Mouse (Mus musculus): ENCODE data around the gene Slc4a10. TPM values are rescaled to one million over a fixed set of nuclear protein-coding genes. Genes with fewer than 3 reads are reported as not detected.

Gene Slc4a10
- polyA plus RNA-seq, 1 experiment from 2014 or later = 14.0 TPM

GRCm38 (mm10) chr2:62285847-62286246 lies 239.6 kb downstream of the Slc4a10 start:
- Histone ChIP-seq H3K9me3 (no peaks in the 10 kb centered on the region), H3K4me1 (replicated peaks) (no peaks in the 10 kb centered on the region), H3K27me3 (no peaks in the 10 kb centered on the region), H3K9ac (no peak overlapping the region), H3K36me3 (no peaks in the 10 kb centered on the region), H3K4me2 (no peak overlapping the region), H3K4me3 (no peak overlapping the region), H3K27ac (no peak overlapping the region)
- ATAC-seq (ENCODE audit: low FRiP score) = no peak
- 4% methylated on average over 2 of the region's 2 CpGs for WGBS

DNA sequence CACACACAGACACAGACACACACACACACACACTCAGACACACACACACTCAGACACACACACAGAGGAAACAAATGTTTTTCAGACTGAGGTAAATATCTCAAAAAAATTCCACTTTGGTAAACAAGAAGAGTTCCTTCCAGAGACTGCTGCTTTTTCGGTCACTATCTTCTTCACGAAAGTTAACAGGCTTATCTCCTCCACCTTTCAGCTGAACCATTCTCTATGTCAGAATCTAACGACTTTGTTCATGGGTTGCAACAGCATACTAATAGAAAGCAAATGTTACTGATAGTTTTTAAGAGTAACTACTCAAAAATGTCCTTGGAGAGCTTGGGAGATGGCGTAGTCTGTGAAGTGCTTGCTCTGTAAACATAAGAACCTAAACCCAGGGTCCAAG lies 241.3 kb downstream of the Slc4a10 start:
- no peak overlapping the region for H3K9ac ChIP-seq
- no peaks in the 10 kb centered on the region for H3K9me3 ChIP-seq
- H3K36me3 ChIP-seq = no peaks in the 10 kb centered on the region
- 84% methylated on average over 4 of the region's 4 CpGs for WGBS
- no peaks in the 10 kb centered on the region for H3K4me1 ChIP-seq (replicated peaks)
- H3K27ac ChIP-seq = no peak overlapping the region
- H3K4me3 ChIP-seq = no peak overlapping the region
- H3K27me3 ChIP-seq = no peaks in the 10 kb centered on the region
- no peak for ATAC-seq (ENCODE audit: low FRiP score)
- H3K4me2 ChIP-seq = no peak overlapping the region

GRCm38 (mm10) chr2:62293846-62294245 lies 247.6 kb downstream of the Slc4a10 start:
- ATAC-seq (ENCODE audit: low FRiP score) = no peak
- Histone ChIP-seq H3K4me3 (no peak overlapping the region), H3K27me3 (no peaks in the 10 kb centered on the region), H3K9me3 (no peaks in the 10 kb centered on the region), H3K27ac (no peak overlapping the region), H3K36me3 (no peaks in the 10 kb centered on the region), H3K4me1 (replicated peaks) (no peaks in the 10 kb centered on the region), H3K9ac (no peak overlapping the region), H3K4me2 (no peak overlapping the region)
- 38% methylated on average over 2 of the region's 2 CpGs for WGBS

- H3K27me3 ChIP-seq = no peaks in the 10 kb centered on the region
- no peak for ATAC-seq (ENCODE audit: low FRiP score)
- no peak overlapping the region for H3K4me3 ChIP-seq
- 99% methylated on average over 2 of the region's 2 CpGs for WGBS
- H3K36me3 ChIP-seq = no peaks in the 10 kb centered on the region
- H3K4me1 ChIP-seq (replicated peaks) = no peaks in the 10 kb centered on the region
- H3K9me3 ChIP-seq = no peaks in the 10 kb centered on the region
- H3K9ac ChIP-seq = no peak overlapping the region
- no peak overlapping the region for H3K4me2 ChIP-seq
- no peak overlapping the region for H3K27ac ChIP-seq
Observed at GRCm38 (mm10) chr2:62301716-62302115, 255.5 kb downstream of the Slc4a10 start.

DNA sequence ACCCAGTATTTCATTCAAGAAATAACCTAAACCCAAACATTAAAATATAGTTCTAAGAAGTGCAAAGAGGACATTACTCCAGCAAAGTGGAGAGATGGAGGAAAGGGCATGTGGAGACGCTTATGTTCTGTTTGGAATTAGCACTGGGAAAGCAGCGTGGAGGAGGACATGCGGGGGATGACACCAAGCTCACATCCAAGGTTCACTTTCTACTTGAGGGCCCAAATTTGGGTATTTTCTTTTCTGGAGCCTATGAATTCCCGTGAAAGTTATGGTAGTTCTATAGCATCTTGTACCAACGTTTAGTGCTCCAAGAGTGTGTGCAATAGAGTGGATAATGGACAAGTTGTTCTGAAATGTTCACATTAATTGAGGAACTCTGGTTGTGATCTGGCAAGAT lies 260.7 kb downstream of the Slc4a10 start:
- H3K27ac ChIP-seq = no peak overlapping the region
- no peak overlapping the region for H3K4me2 ChIP-seq
- no peaks in the 10 kb centered on the region for H3K27me3 ChIP-seq
- H3K4me3 ChIP-seq = no peak overlapping the region
- no peaks in the 10 kb centered on the region for H3K4me1 ChIP-seq (replicated peaks)
- H3K36me3 ChIP-seq = no peaks in the 10 kb centered on the region
- 93% methylated on average over 5 of the region's 5 CpGs for WGBS
- no peaks in the 10 kb centered on the region for H3K9me3 ChIP-seq
- ATAC-seq (ENCODE audit: low FRiP score) = no peak
- H3K9ac ChIP-seq = no peak overlapping the region

DNA sequence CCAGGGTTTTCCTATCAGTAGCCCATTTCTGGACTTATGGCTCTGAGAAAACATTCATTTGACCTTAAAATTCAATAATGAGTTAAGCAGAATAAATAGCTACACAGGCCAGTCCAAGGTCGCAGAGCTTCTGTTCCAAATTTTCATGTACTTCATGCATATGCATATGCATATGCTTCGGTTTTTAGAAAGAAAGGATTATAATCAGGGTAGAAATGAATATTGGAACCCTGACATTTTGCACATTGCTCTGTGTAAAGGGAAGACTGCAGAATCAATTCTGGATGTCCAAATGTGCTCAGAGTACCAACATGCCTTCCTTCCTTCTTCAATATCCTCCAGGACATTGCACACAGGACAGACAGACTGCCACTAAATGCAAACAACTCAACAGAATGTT lies 261.2 kb downstream of the Slc4a10 start:
- no peaks in the 10 kb centered on the region for H3K4me1 ChIP-seq (replicated peaks)
- 90% methylated on average over 2 of the region's 2 CpGs for WGBS
- no peaks in the 10 kb centered on the region for H3K36me3 ChIP-seq
- ATAC-seq (ENCODE audit: low FRiP score) = no peak
- H3K27ac ChIP-seq = no peak overlapping the region
- H3K4me2 ChIP-seq = no peak overlapping the region
- H3K9me3 ChIP-seq = no peaks in the 10 kb centered on the region
- no peak overlapping the region for H3K9ac ChIP-seq
- no peak overlapping the region for H3K4me3 ChIP-seq
- no peaks in the 10 kb centered on the region for H3K27me3 ChIP-seq

- WGBS = 82% methylated on average over 2 of the region's 2 CpGs
- no peaks in the 10 kb centered on the region for H3K36me3 ChIP-seq
- no peaks in the 10 kb centered on the region for H3K9me3 ChIP-seq
- no peak overlapping the region for H3K4me3 ChIP-seq
- no peak overlapping the region for H3K9ac ChIP-seq
- no peak overlapping the region for H3K4me2 ChIP-seq
- H3K27ac ChIP-seq = no peak overlapping the region
- H3K4me1 ChIP-seq (replicated peaks) = no peaks in the 10 kb centered on the region
- ATAC-seq (ENCODE audit: low FRiP score) = no peak
- H3K27me3 ChIP-seq = no peaks in the 10 kb centered on the region
Observed at GRCm38 (mm10) chr2:62316930-62317329, 270.7 kb downstream of the Slc4a10 start.

GRCm38 (mm10) chr2:62319489-62319888 lies 273.2 kb downstream of the Slc4a10 start:
- H3K36me3 ChIP-seq = no peaks in the 10 kb centered on the region
- WGBS = 86% methylated on average over 3 of the region's 3 CpGs
- H3K4me3 ChIP-seq = no peak overlapping the region
- no peak overlapping the region for H3K9ac ChIP-seq
- H3K4me2 ChIP-seq = no peak overlapping the region
- no peaks in the 10 kb centered on the region for H3K27me3 ChIP-seq
- no peaks in the 10 kb centered on the region for H3K4me1 ChIP-seq (replicated peaks)
- ATAC-seq (ENCODE audit: low FRiP score) = no peak
- H3K9me3 ChIP-seq = no peaks in the 10 kb centered on the region
- no peak overlapping the region for H3K27ac ChIP-seq

DNA sequence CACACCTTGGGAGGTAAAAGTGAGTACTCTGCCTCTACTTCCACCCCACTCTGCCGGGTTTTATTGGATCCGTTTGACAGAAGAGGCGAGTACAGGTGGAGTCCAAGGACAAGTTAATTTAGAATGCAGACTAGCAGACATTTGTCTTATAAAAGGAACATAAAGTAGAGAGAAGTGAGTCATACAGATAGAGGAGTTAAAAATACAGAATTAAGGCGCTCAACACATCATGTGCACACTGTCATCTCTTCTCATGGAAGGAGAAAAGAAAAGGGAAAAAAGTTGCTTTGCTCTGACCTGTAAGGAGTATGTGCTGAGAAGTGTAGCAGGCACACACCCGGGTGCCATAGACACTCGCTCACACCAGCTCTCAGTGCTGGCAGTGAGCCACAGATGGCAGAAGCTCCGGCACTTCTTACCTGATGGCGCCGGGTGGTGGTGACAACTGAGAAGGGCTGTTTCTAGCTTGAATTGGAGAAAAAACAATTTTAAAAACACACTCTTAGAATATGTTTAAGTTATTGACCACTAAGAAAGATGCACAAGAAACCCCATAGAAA lies 276.9 kb downstream of the Slc4a10 start:
- Histone ChIP-seq H3K9me3 (no peaks in the 10 kb centered on the region), H3K9ac (no peak overlapping the region), H3K36me3 (no peaks in the 10 kb centered on the region), H3K4me3 (no peak overlapping the region), H3K4me1 (replicated peaks) (no peaks in the 10 kb centered on the region), H3K27me3 (no peaks in the 10 kb centered on the region), H3K27ac (no peak overlapping the region), H3K4me2 (no peak overlapping the region)
- WGBS = 87% methylated on average over 9 of the region's 9 CpGs
- no peak for ATAC-seq (ENCODE audit: low FRiP score)

GRCm38 (mm10) chr2:62325388-62325787 lies 279.1 kb downstream of the Slc4a10 start:
- Histone ChIP-seq H3K9me3 (no peaks in the 10 kb centered on the region), H3K27me3 (no peaks in the 10 kb centered on the region), H3K27ac (no peak overlapping the region), H3K9ac (no peak overlapping the region), H3K4me1 (replicated peaks) (no peaks in the 10 kb centered on the region), H3K4me3 (no peak overlapping the region), H3K4me2 (no peak overlapping the region), H3K36me3 (no peaks in the 10 kb centered on the region)
- 93% methylated on average over 2 of the region's 2 CpGs for WGBS
- no peak for ATAC-seq (ENCODE audit: low FRiP score)

DNA sequence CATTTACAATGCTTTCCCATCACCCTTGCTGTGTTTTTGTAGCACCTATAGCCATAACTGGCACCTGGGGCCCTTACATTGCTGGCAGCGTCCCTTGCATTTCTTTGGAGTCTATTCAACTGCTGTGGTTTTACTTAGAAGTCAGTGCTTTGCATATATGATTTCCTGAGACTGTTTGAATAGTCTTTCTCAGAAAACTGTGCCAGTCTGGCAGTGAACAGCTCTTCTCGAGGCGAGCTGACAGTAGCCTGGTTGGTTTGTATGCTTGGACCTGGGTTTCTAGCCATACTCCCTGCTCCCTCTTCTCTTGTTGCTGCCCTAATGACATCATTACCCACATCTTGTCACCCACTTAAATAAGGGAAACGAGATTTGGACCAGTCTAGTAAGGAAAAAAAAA lies 285.7 kb downstream of the Slc4a10 start:
- no peak for ATAC-seq (ENCODE audit: low FRiP score)
- Histone ChIP-seq H3K4me2 (no peak overlapping the region), H3K4me3 (no peak overlapping the region), H3K9me3 (no peaks in the 10 kb centered on the region), H3K36me3 (no peaks in the 10 kb centered on the region), H3K27ac (no peak overlapping the region), H3K9ac (no peak overlapping the region), H3K27me3 (no peaks in the 10 kb centered on the region), H3K4me1 (replicated peaks) (0 out of 2 replicates have a peak, but pooled peaks cover 3% of the 10 kb centered on the region)
- 67% methylated on average over 4 of the region's 4 CpGs for WGBS

DNA sequence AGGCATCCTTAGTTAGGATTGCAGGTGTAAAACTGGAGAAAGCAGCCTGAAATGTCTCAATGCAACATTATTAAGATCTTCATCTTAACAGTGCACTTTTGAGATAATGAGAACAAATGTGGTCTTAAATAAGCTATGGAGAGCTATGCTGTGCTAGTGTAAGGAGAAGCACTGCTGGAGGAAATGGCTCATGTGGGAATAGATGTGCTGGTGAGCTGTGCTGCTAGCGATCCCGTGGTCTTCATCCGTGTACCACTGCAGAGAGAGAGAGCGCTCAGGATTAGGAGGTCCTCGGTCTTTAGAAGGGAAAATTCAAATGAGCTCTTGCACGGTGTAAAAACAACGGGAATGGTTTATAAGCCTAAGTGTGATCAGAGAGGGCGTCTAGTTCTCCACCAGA lies 286.2 kb downstream of the Slc4a10 start:
- Histone ChIP-seq H3K4me3 (no peak overlapping the region), H3K36me3 (no peaks in the 10 kb centered on the region), H3K4me2 (no peak overlapping the region), H3K27ac (no peak overlapping the region), H3K4me1 (replicated peaks) (0 out of 2 replicates have a peak, but pooled peaks cover 3% of the 10 kb centered on the region), H3K9me3 (no peaks in the 10 kb centered on the region), H3K9ac (no peak overlapping the region), H3K27me3 (no peaks in the 10 kb centered on the region)
- WGBS = 74% methylated on average over 8 of the region's 8 CpGs
- ATAC-seq (ENCODE audit: low FRiP score) = peak; percentile 43; the same call in 1 of the 2 replicates

GRCm38 (mm10) chr2:62334397-62335243 lies 288.4 kb downstream of the Slc4a10 start:
- 88% methylated on average over 4 of the region's 4 CpGs for WGBS
- no peaks in the 10 kb centered on the region for H3K36me3 ChIP-seq
- no peaks in the 10 kb centered on the region for H3K9me3 ChIP-seq
- H3K27ac ChIP-seq = no peak overlapping the region
- no peak for ATAC-seq (ENCODE audit: low FRiP score)
- no peak overlapping the region for H3K4me3 ChIP-seq
- 0 out of 2 replicates have a peak, but pooled peaks cover 3% of the 10 kb centered on the region for H3K4me1 ChIP-seq (replicated peaks)
- no peak overlapping the region for H3K9ac ChIP-seq
- H3K4me2 ChIP-seq = no peak overlapping the region
- H3K27me3 ChIP-seq = no peaks in the 10 kb centered on the region
